Mouse (Mus musculus) E14TG2a.4 (cell line): ENCODE data around the gene Tex12.

Source experiments
- CTCF ChIP-seq: conservative IDR thresholded peaks from 2 replicates; pipeline ENCODE4 v1.5.1; 2014; ENCODE audit warnings: low read length
- NANOG ChIP-seq: IDR thresholded peaks from 2 replicates; pipeline ENCODE4 v1.6.1; 2014; ENCODE audit warnings: borderline replicate concordance, low read length, mixed read lengths

DNA sequence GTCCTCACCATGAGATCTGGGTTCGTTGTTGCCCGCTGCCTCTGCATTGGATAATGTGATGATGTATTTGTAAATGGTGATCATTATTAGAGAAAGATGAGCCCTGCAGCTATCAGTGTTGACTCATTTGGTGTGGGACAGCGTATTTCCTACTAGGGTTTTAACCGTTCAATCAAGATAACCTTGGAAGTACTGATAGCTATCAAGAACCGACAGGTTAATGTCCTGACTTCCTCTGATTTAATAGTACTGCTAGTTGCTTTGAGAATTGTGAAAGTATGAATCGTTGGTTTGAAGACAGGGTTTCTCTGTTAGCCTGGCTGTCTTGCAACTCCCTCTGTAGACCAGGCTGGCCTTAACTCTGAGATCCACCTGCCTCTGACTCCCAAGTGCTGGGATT lies 43.2 kb upstream of the Tex12 start:
- no peak for TF ChIP-seq CTCF
- TF ChIP-seq NANOG, result no peak
